Mouse (Mus musculus) testis, adult 2 months (tissue): ENCODE measurements around the gene Sorbs2. TPM values are rescaled to one million over a fixed set of nuclear protein-coding genes. Genes with fewer than 3 reads are reported as not detected.

Source experiments
- H3K27ac ChIP-seq: fragments of 200-500 bp; 2 replicates; pipeline ENCODE4 v1.5.1; 2012; ENCODE audit warnings: low read depth, low read length; ENCODE audit not compliant: control insufficient read depth, insufficient read depth
- H3K27me3 ChIP-seq: fragments of 200-500 bp; 2 replicates; pipeline ENCODE4 v1.6.1; 2012; ENCODE audit warnings: mild to moderate bottlenecking, low read length, moderate library complexity; ENCODE audit not compliant: control insufficient read depth, insufficient read depth
- H3K36me3 ChIP-seq: fragments of 200-500 bp; 2 replicates; pipeline ENCODE4 v1.6.1; 2012; ENCODE audit warnings: mild to moderate bottlenecking, low read length; ENCODE audit not compliant: control insufficient read depth, insufficient read depth
- H3K4me1 ChIP-seq: fragments of 200-500 bp; 2 replicates; pipeline ENCODE4 v1.6.1; 2012; ENCODE audit warnings: low read length; ENCODE audit not compliant: control insufficient read depth, insufficient read depth
- H3K4me3 ChIP-seq: fragments of 200-500 bp; 2 replicates; pipeline ENCODE4 v1.5.1; 2012; ENCODE audit warnings: low read depth, mild to moderate bottlenecking, low read length, moderate library complexity, mixed read lengths; ENCODE audit not compliant: control insufficient read depth
- CTCF ChIP-seq: fragments of 200-500 bp; IDR thresholded peaks from 2 replicates; pipeline ENCODE4 v1.5.1; 2012; ENCODE audit warnings: low read depth, mild to moderate bottlenecking, inconsistent platforms, low read length, moderate library complexity; ENCODE audit not compliant: control insufficient read depth, insufficient read depth, insufficient replicate concordance
- POLR2A ChIP-seq: fragments of 200-500 bp; IDR thresholded peaks from 2 replicates; pipeline ENCODE4 v1.6.1; 2012; ENCODE audit warnings: low read depth, mild to moderate bottlenecking, inconsistent platforms, low read length, moderate library complexity; ENCODE audit not compliant: control insufficient read depth
- polyA plus RNA-seq: library from polyadenylated mRNA; depleted of rRNA; stranded (reverse); fragments of >200 nt; gene quantifications from 2 replicates; pipeline ENCODE4 v1.2.3, GENCODE M21; 2012

The Sorbs2 gene
- polyA plus RNA-seq, 1 experiment = 5.8 TPM

DNA sequence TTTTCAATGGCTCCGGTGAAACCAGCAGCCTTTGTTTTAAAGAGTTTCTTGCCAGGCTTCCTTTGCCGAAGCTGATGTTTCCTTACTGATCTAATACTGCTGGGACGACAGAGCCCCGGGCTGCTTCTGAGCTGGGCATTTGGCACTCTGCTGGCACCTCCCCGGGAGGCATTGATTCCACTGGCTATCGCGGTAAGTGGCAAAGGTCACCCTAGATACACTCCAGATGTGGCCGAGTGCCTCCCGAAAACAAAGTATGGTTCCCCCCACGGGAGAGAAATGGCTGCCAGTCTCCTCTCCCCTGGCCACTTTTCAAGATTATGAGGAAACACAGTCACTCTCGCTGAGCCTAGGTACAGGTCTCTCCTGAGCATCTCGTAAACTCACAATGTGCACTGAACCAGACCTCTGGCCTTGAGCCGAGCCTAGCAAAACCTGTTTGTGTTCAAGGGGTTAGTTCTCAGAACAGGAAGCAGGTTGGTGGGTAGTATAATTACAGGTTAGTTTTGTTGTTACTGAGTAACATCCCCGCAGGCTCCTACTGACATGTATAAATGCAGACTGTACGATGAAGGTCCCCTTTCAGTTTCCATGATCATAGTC, 114.1 kb downstream of the Sorbs2 start:
- TF ChIP-seq POLR2A (no peak), CTCF (no peak)
- Histone ChIP-seq H3K36me3 (no peaks in the 10 kb centered on the region), H3K27me3 (no peaks in the 10 kb centered on the region), H3K27ac (no peak overlapping the region; the same call in 1 of the 2 replicates), H3K4me3 (peak overlapping the region; percentile 17; the same call in 1 of the 2 replicates), H3K4me1 (no peaks in the 10 kb centered on the region; the same call in 1 of the 2 replicates)

DNA sequence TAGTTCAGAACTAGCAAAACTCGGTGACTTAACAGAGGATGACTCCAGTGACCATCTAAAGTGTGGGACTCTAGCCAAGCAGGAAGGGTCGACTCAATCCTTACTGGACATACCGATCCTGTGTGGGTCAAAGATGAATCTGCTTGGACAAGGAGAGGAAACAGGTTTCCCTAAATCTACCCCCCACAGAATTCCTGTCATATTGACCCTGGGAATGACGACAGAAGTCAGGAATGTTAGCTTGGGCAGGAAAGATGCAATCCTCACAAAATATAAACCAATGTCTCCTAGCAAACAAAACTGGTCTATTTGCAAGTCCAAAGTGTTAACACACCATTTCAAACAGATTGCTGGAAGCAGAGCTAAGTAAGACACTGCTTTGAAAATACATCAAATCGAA, 118.8 kb downstream of the Sorbs2 start:
- Histone ChIP-seq H3K27me3 (no peaks in the 10 kb centered on the region), H3K27ac (no peak overlapping the region), H3K4me1 (peaks cover 6% of the 10 kb centered on the region), H3K36me3 (no peaks in the 10 kb centered on the region), H3K4me3 (no peak overlapping the region; the same call in 1 of the 2 replicates)
- no peak for TF ChIP-seq POLR2A
- TF ChIP-seq CTCF = no peak

DNA sequence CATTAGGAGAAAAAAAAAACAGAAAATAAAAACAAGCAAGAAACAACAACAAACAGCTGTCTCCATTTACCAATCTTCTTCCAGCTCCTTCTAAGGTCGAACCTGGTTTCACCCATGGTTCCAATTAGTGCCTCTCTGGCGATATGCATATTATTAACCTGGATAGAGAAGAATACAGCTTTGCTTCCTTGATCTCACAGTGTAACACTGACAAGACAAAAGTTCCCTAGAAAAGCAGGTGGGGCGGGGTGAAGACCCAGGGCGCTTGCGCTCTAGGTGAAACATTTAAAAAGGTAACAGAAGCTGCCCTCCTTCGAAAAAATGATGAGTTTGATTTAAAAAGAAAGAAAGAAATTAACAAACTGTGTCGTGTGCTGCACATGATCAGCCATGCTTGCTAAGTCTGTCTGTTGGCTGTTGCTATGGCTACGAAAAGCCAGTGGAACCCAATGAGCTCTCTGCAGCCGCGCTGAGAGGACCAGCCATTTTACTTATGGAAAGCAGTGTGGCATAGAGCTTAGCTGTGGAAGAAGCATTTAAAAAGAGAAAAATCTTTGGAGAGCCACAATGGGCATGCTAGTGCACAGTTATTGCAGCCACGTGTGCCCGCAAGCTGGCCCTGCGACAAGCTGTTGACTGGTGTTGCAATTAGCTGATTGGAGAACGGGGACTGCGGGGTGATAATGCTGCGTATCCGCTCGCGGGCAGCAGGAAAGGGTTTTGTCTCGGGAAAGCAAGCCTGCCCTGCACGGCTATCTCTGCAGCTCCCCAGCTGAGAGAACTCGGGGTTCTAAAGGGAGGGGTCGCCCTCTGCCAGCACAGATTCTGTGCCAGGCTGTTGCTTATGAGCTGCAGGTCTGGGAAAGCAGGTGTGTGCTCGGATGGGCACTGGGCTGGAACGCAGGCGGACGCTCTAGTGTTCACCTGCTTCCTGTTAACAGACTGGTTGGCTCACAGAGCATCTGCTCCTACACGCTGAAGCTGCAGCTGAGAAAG, 120.0 kb downstream of the Sorbs2 start:
- Histone ChIP-seq H3K27me3 (no peaks in the 10 kb centered on the region), H3K27ac (peak overlapping the region; percentile 54)
- TF ChIP-seq POLR2A (no peak; the same call in 1 of the 2 replicates), CTCF (no peak)

DNA sequence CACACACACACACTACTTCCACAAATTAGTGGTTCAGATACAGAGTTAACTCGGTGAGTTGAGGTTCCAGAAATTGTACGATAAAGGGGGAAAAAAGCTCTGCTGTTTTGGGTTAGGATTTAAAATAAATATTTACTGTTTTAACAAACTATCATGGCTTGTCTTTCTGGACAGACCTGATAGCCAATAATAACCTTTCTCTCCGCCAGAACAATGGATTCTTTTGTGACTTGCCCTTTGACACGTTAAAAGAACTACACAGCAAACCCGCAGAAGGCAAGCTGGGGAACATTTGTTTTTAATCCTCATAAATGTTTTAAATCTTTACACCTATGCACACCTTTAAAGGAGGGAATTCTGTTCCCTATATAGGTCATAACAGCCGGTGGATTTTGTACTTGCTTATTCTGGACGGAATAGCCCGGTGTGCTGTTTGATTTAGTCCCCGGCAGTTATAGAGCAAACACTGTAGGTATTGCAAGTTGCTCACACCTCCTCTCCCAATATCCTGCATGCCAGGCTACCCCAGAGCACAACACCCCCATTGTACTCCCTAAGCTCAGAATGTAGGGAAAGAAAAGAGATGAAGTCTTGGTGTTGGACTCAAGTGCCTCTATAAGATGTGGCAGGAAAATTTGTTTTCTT, 121.0 kb downstream of the Sorbs2 start:
- Histone ChIP-seq H3K4me1 (peaks cover 6% of the 10 kb centered on the region), H3K36me3 (no peaks in the 10 kb centered on the region), H3K27ac (no peak overlapping the region), H3K27me3 (no peaks in the 10 kb centered on the region), H3K4me3 (no peak overlapping the region)
- TF ChIP-seq CTCF (no peak), POLR2A (no peak)

More for the DNA sequence above, 120.0 kb downstream of the Sorbs2 start:
- H3K4me3 ChIP-seq = peak overlapping the region; percentile 87
- no peaks in the 10 kb centered on the region for H3K36me3 ChIP-seq
- peaks cover 6% of the 10 kb centered on the region for H3K4me1 ChIP-seq

DNA sequence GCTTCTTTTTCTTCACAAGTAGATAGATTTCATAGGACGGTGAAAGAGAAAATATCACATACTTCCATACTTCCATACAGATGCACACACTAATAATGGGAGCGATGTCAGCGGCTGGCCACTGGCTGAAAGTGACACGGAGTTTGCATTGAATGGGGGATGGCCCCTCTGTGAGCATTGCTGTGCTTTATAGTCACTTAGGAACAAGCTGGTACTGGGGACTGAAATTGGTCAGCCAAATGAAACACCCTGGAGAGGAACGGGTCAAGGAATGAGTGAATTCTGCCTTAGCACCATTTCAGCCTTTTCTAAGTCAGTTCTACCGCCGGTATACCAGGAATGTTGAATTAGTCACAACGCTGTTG, 121.5 kb downstream of the Sorbs2 start:
- H3K27me3 ChIP-seq = no peaks in the 10 kb centered on the region
- H3K4me3 ChIP-seq = no peak overlapping the region
- no peaks in the 10 kb centered on the region for H3K36me3 ChIP-seq
- TF ChIP-seq POLR2A (no peak), CTCF (no peak)
- peaks cover 6% of the 10 kb centered on the region for H3K4me1 ChIP-seq
- no peak overlapping the region for H3K27ac ChIP-seq

DNA sequence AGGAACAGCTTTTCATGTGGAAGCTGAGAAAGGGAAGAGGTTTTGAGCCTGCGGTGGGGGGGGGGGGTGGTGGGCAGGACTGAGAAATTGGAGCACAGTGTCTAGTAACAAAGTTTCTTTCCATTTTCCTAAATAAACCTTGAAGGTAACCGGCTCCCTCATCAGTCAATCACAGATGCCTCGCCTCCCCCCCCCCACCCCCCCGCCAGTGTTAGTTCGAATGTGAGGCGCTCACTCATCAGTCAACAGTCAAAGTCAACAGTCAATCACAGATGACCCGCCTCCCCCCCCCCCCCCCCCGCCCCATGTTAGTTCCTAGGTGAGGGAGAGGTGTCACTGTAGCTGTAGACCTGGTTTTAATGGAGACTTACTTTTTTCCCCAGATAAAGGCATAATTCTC, 123.4 kb downstream of the Sorbs2 start:
- Histone ChIP-seq H3K27me3 (no peaks in the 10 kb centered on the region), H3K27ac (no peak overlapping the region), H3K4me1 (peaks cover 6% of the 10 kb centered on the region), H3K4me3 (no peak overlapping the region), H3K36me3 (no peaks in the 10 kb centered on the region)
- TF ChIP-seq POLR2A = no peak
- no peak for TF ChIP-seq CTCF

DNA sequence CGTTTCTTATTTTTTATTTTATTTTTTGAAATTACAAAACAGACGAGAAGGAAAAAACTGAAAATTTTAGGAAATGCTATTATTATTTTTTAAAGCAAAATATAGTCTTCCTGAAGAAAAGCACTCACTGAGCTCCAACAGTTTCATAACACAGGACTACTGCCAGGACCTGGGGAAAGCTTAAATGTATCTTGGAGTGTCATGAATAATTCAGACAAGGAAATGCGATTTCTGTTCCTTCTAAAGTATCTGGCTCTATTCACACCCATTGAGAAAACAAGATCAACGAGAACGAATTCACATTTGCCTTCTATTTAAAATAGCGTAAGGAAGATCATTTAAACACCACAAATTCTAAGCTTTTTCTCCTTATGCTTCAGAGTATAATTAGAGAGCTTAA, 127.6 kb downstream of the Sorbs2 start:
- no peaks in the 10 kb centered on the region for H3K36me3 ChIP-seq
- H3K4me1 ChIP-seq = no peaks in the 10 kb centered on the region
- H3K27me3 ChIP-seq = no peaks in the 10 kb centered on the region
- no peak overlapping the region for H3K4me3 ChIP-seq
- no peak for TF ChIP-seq POLR2A
- no peak for TF ChIP-seq CTCF
- H3K27ac ChIP-seq = no peak overlapping the region

DNA sequence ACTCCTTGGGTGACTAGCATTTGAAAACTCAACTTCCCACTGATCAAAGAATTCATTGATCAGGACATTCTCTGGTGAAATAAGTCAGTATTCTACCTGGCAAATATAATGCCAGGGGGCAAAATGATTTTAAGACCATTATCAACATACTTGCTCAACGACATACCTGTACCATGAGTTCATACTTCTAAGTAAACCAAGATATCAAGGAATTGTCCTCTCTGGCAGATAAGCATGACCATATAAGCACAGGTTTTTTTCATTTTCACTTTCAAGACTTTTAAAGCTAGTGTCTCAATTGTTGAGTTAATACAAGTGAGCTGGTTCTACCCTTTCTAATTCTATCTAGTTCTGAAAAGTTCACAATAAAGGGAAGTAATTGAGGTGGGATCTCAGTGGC, 130.2 kb downstream of the Sorbs2 start:
- no peaks in the 10 kb centered on the region for H3K36me3 ChIP-seq
- no peaks in the 10 kb centered on the region for H3K27me3 ChIP-seq
- no peak overlapping the region for H3K27ac ChIP-seq
- H3K4me3 ChIP-seq = no peak overlapping the region
- H3K4me1 ChIP-seq = no peaks in the 10 kb centered on the region
- no peak for TF ChIP-seq CTCF
- TF ChIP-seq POLR2A = no peak
